Mouse (Mus musculus) liver, embryonic 14.5 days (tissue): ENCODE results near the gene Rab38.

Experiments
- CTCF ChIP-seq: IDR thresholded peaks from 2 replicates; pipeline ENCODE4 v1.5.1; 2016; ENCODE audit warnings: antibody characterized with exemption, low read depth, control low read depth
- EP300 ChIP-seq: IDR thresholded peaks from 2 replicates; pipeline ENCODE4 v1.6.1; 2016; ENCODE audit warnings: antibody characterized with exemption, low read depth

DNA sequence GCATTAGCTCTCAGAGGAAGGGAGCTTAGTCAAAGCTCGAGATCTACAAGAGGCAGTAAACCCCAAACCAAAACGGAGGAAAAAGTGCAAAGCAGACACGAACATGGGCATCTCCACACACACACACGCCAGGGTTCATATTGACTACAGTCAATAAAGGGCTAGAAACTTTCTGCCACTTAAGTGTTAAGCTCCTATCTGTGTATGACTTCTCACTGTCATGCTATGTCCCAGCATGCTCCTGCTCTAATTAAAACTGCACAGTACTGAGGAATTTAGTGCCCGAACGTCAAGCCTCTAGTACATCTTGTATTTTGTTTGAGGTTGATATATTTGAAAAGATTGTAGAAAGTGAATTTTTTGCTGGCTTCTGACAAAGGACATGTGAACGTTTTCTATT is 52.6 kb downstream of the Rab38 start:
- TF ChIP-seq CTCF, result no peak
- no peak for TF ChIP-seq EP300
